Mouse (Mus musculus): ENCODE results near the gene Dclk2. TPM values are rescaled to one million over a fixed set of nuclear protein-coding genes. Genes with fewer than 3 reads are reported as not detected.

Dclk2 gene
- total and polyA plus RNA-seq, 3 experiments: under 0.01 to 0.17 TPM; not detected in 1

- H3K9ac ChIP-seq (ENCODE audit: control insufficient read depth, low read depth, low read length, poor library complexity, severe bottlenecking): no peak overlapping the region
- TF ChIP-seq ZNF384 (IDR thresholded peaks at IDR 0.05; ENCODE audit: low read depth, low read length) (no peak), ZC3H11A (IDR thresholded peaks at IDR 0.05; ENCODE audit: low read depth, low read length) (no peak), E2F4 (IDR thresholded peaks at IDR 0.05; ENCODE audit: borderline replicate concordance, low read depth, low read length) (no peak), NRF1 (IDR thresholded peaks at IDR 0.05; ENCODE audit: insufficient read depth, low read depth, low read length, poor library complexity, severe bottlenecking) (no peak), TCF12 (IDR thresholded peaks at IDR 0.05; ENCODE audit: low read depth, low read length) (no peak), UBTF (IDR thresholded peaks at IDR 0.05; ENCODE audit: borderline replicate concordance, insufficient read depth, low read depth, low read length) (no peak), RCOR1 (IDR thresholded peaks at IDR 0.05; ENCODE audit: low read depth, low read length) (no peak), USF2 (IDR thresholded peaks at IDR 0.05; ENCODE audit: borderline replicate concordance in 1 of 2, insufficient read depth in 1 of 2, low read depth in 1 of 2, low read length in 2 of 2) (no peak), ZKSCAN1 (IDR thresholded peaks at IDR 0.05; ENCODE audit: low read depth, low read length) (no peak), ZMIZ1 (IDR thresholded peaks at IDR 0.05; ENCODE audit: low read depth, low read length) (no peak), TAL1 (IDR thresholded peaks at IDR 0.05; ENCODE audit: low read length) (no peak), MAX (IDR thresholded peaks at IDR 0.05; ENCODE audit: low read length) (no peak), MXI1 (IDR thresholded peaks at IDR 0.05; ENCODE audit: low read depth, low read length) (no peak), POLR2A (IDR thresholded peaks at IDR 0.05; ENCODE audit: control insufficient read depth in 1 of 2, insufficient read depth in 1 of 2, low read depth in 1 of 2, low read length in 2 of 2, poor library complexity in 1 of 2) (no peak), EP300 (IDR thresholded peaks at IDR 0.05; ENCODE audit: low read depth in 1 of 2, low read length in 2 of 2) (no peak), BHLHE40 (IDR thresholded peaks at IDR 0.05; ENCODE audit: borderline replicate concordance, low read depth, low read length) (no peak), MYC (IDR thresholded peaks at IDR 0.05; ENCODE audit: low read depth, low read length) (no peak), CTCF (IDR thresholded peaks at IDR 0.05 in 2 of 3, conservative IDR thresholded peaks at IDR 0.05 in 1 of 3; ENCODE audit: control insufficient read depth in 1 of 3, insufficient read depth in 1 of 3, low read depth in 2 of 3, low read length in 3 of 3, poor library complexity in 1 of 3, severe bottlenecking in 1 of 3) (no peak), POLR2AphosphoS5 (IDR thresholded peaks at IDR 0.05; ENCODE audit: borderline replicate concordance, low read depth, low read length) (no peak)
- H3K9me3 ChIP-seq (replicated peaks; ENCODE audit: insufficient read depth, low read length): no peaks in the 10 kb centered on the region
- H3K27ac ChIP-seq (ENCODE audit: control insufficient read depth, low read depth, low read length): no peak overlapping the region
- no peak for DNase-seq (ENCODE audit: low read depth, low spot score)
- H3K79me2 ChIP-seq (ENCODE audit: control insufficient read depth, insufficient read depth, low read length, poor library complexity): no peaks in the 10 kb centered on the region
- H3K4me3 ChIP-seq (ENCODE audit: control insufficient read depth in 1 of 2, insufficient read depth in 1 of 2, low read depth in 2 of 2, low read length in 2 of 2): no peak overlapping the region
- H3K36me3 ChIP-seq (ENCODE audit: control insufficient read depth in 1 of 2, insufficient read depth in 2 of 2, low read length in 2 of 2): no peaks in the 10 kb centered on the region
- no peaks in the 10 kb centered on the region; a peak in 1 of 4 replicates for H3K27me3 ChIP-seq (ENCODE audit: control insufficient read depth in 1 of 2, insufficient read depth in 2 of 2, low read length in 2 of 2)
- H3K4me1 ChIP-seq (ENCODE audit: control insufficient read depth in 1 of 2, insufficient read depth in 2 of 2, low read length in 2 of 2): no peaks in the 10 kb centered on the region
Observed at GRCm38 (mm10) chr3:86875912-86876311, 44.7 kb downstream of the Dclk2 start.

- Histone ChIP-seq H3K4me1 (ENCODE audit: control insufficient read depth in 1 of 2, insufficient read depth in 2 of 2, low read length in 2 of 2) (no peaks in the 10 kb centered on the region), H3K27ac (ENCODE audit: control insufficient read depth, low read depth, low read length) (no peak overlapping the region), H3K79me2 (ENCODE audit: control insufficient read depth, insufficient read depth, low read length, poor library complexity) (no peaks in the 10 kb centered on the region), H3K27me3 (ENCODE audit: control insufficient read depth in 1 of 2, insufficient read depth in 2 of 2, low read length in 2 of 2) (no peaks in the 10 kb centered on the region; a peak in 2 of 4 replicates), H3K36me3 (ENCODE audit: control insufficient read depth in 1 of 2, insufficient read depth in 2 of 2, low read length in 2 of 2) (no peaks in the 10 kb centered on the region), H3K4me3 (ENCODE audit: control insufficient read depth in 1 of 2, insufficient read depth in 1 of 2, low read depth in 2 of 2, low read length in 2 of 2) (no peak overlapping the region), H3K9ac (ENCODE audit: control insufficient read depth, low read depth, low read length, poor library complexity, severe bottlenecking) (no peak overlapping the region), H3K9me3 (replicated peaks; ENCODE audit: insufficient read depth, low read length) (no peaks in the 10 kb centered on the region)
- no peak for DNase-seq (ENCODE audit: low read depth, low spot score)
- TF ChIP-seq USF2 (IDR thresholded peaks at IDR 0.05; ENCODE audit: borderline replicate concordance in 1 of 2, insufficient read depth in 1 of 2, low read depth in 1 of 2, low read length in 2 of 2) (no peak), TBP (IDR thresholded peaks at IDR 0.05; ENCODE audit: low read depth, low read length) (no peak), CHD1 (IDR thresholded peaks at IDR 0.05; ENCODE audit: low read depth, low read length) (no peak), POLR2AphosphoS2 (IDR thresholded peaks at IDR 0.05; ENCODE audit: low read length) (no peak)
Observed at GRCm38 (mm10) chr3:86873092-86873600, 47.5 kb downstream of the Dclk2 start.
